Mouse (Mus musculus): ENCODE data around the gene Gm21936. TPM values are rescaled to one million over a fixed set of nuclear protein-coding genes. Genes with fewer than 3 reads are reported as not detected.

Gene Gm21936
- not detected for polyA plus RNA-seq (2014; fragmentation: Illumina TruSeq; extraction: RNeasy Lipid Tissue Mini Kit (QIAGEN cat#74804); ENCODE audit: low read depth, low replicate concordance)

GRCm38 (mm10) chr12:87795212-87795611, at the start of gene Gm21936:
Gene Gm21936 (plus strand): TSS chr12:87795512.

GRCm38 (mm10) chr12:87775655-87776054, 19.7 kb upstream of the Gm21936 start, which contains the start of gene Gm21319:
Gene Gm21319 (minus strand): TSS chr12:87775755.

GRCm38 (mm10) chr12:87816277-87816676, 21.0 kb downstream of the Gm21936 start, which contains the start of gene BB287469:
Gene BB287469 (plus strand): TSS chr12:87816577.

GRCm38 (mm10) chr12:87842239-87842638, 46.9 kb downstream of the Gm21936 start, which contains the start of gene Gm2001:
Gene Gm2001 (minus strand): TSS chr12:87842339.

Other genes starting within 250 kb of the Gm21936 start
- not detected for gene Oog1, start 192.8 kb upstream of the Gm21936 start, polyA plus RNA-seq (2014; fragmentation: Illumina TruSeq; extraction: RNeasy Lipid Tissue Mini Kit (QIAGEN cat#74804); ENCODE audit: low read depth, low replicate concordance)
- not detected for gene Gm4027, start 176.6 kb upstream of the Gm21936 start, polyA plus RNA-seq (2014; fragmentation: Illumina TruSeq; extraction: RNeasy Lipid Tissue Mini Kit (QIAGEN cat#74804); ENCODE audit: low read depth, low replicate concordance)
- gene Gm16381, start 150.9 kb upstream of the Gm21936 start, polyA plus RNA-seq (2014; fragmentation: Illumina TruSeq; extraction: RNeasy Lipid Tissue Mini Kit (QIAGEN cat#74804); ENCODE audit: low read depth, low replicate concordance): not detected
- not detected for gene Gm21319, start 19.8 kb upstream of the Gm21936 start, polyA plus RNA-seq (2014; fragmentation: Illumina TruSeq; extraction: RNeasy Lipid Tissue Mini Kit (QIAGEN cat#74804); ENCODE audit: low read depth, low replicate concordance)
- gene BB287469, start 21.1 kb downstream of the Gm21936 start, polyA plus RNA-seq (2014; fragmentation: Illumina TruSeq; extraction: RNeasy Lipid Tissue Mini Kit (QIAGEN cat#74804); ENCODE audit: low read depth, low replicate concordance): not detected
- not detected for gene Gm2001, start 46.8 kb downstream of the Gm21936 start, polyA plus RNA-seq (2014; fragmentation: Illumina TruSeq; extraction: RNeasy Lipid Tissue Mini Kit (QIAGEN cat#74804); ENCODE audit: low read depth, low replicate concordance)
- gene Gm2016, start 78.6 kb downstream of the Gm21936 start, polyA plus RNA-seq (2014; fragmentation: Illumina TruSeq; extraction: RNeasy Lipid Tissue Mini Kit (QIAGEN cat#74804); ENCODE audit: low read depth, low replicate concordance): not detected
- not detected for gene Gm2022, start 99.9 kb downstream of the Gm21936 start, polyA plus RNA-seq (2014; fragmentation: Illumina TruSeq; extraction: RNeasy Lipid Tissue Mini Kit (QIAGEN cat#74804); ENCODE audit: low read depth, low replicate concordance)
- not detected for gene Gm2035, start 124.3 kb downstream of the Gm21936 start, polyA plus RNA-seq (2014; fragmentation: Illumina TruSeq; extraction: RNeasy Lipid Tissue Mini Kit (QIAGEN cat#74804); ENCODE audit: low read depth, low replicate concordance)
- gene Gm2042, start 158.6 kb downstream of the Gm21936 start, polyA plus RNA-seq (2014; fragmentation: Illumina TruSeq; extraction: RNeasy Lipid Tissue Mini Kit (QIAGEN cat#74804); ENCODE audit: low read depth, low replicate concordance): not detected
- gene Gm2075, start 216.3 kb downstream of the Gm21936 start, polyA plus RNA-seq (2014; fragmentation: Illumina TruSeq; extraction: RNeasy Lipid Tissue Mini Kit (QIAGEN cat#74804); ENCODE audit: low read depth, low replicate concordance): not detected
- gene Gm6803, start 223.3 kb downstream of the Gm21936 start, polyA plus RNA-seq (2014; fragmentation: Illumina TruSeq; extraction: RNeasy Lipid Tissue Mini Kit (QIAGEN cat#74804); ENCODE audit: low read depth, low replicate concordance): not detected
- not detected for gene Gm2056, start 231.5 kb downstream of the Gm21936 start, polyA plus RNA-seq (2014; fragmentation: Illumina TruSeq; extraction: RNeasy Lipid Tissue Mini Kit (QIAGEN cat#74804); ENCODE audit: low read depth, low replicate concordance)

Measured in adrenal gland, adult 10 weeks (tissue).